7 mouse cellular contexts compared by ENCODE assay signal in the genomic region with DNA sequence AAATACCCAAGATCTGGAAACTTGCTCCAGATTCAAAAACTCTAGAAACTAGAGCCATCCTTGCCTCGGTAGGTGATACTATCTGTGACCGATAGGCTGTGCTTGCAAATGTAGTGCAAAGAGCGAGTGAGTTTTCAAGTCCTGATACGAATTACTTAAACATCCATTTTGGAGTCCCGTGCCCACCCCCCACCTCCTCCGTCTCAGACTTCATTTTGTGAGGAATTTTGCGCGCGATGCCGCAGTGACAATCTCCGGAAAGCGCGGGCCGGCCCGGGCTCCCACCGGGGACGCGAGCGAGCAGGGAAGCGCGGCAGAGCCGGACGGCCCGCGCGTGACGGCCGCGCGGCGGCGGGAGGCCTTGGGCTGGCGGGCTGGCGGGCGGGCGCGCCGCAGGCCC. TPM values are rescaled to one million over a fixed set of nuclear protein-coding genes. Genes with fewer than 3 reads are reported as not detected.
A peak's percentile ranks its signal among the peaks of the same experiment; 100 is the strongest.
DNase-seq lines count a peak whose midpoint lies in the region; ATAC-seq and TF ChIP-seq lines count a peak whose summit lies in the region.

No protein-coding gene starts in this region.

- peaks cover 65% of the 10 kb centered on the region for H3K79me2 ChIP-seq in C2C12 (ENCODE audit: control insufficient read depth, insufficient read depth)

- H3K79me3 ChIP-seq in C2C12 (ENCODE audit: low read depth): peaks cover 51% of the 10 kb centered on the region

- 0% methylated on average over 35 of the region's 38 CpGs for WGBS in heart, embryonic 15.5 days
- WGBS in limb, embryonic 13.5 days: under 1% methylated on average over 38 of the region's 38 CpGs

- H3K4me3 ChIP-seq in C2C12 (ENCODE audit: insufficient read depth, poor library complexity, severe bottlenecking): peak overlapping the region; percentile 94
- H3K4me3 ChIP-seq in heart, embryonic 15.5 days: peak overlapping the region; percentile 100
- peak overlapping the region; percentile 73 for H3K4me3 ChIP-seq in limb, embryonic 13.5 days

- peaks cover 25% of the 10 kb centered on the region for H3K4me1 ChIP-seq in heart, embryonic 15.5 days (replicated peaks)
- H3K4me1 ChIP-seq in limb, embryonic 13.5 days: peaks cover 32% of the 10 kb centered on the region

- H3K9me3 ChIP-seq in heart, embryonic 15.5 days (replicated peaks): no peaks in the 10 kb centered on the region
- no peaks in the 10 kb centered on the region for H3K9me3 ChIP-seq in limb, embryonic 13.5 days

- ATAC-seq in heart, embryonic 15.5 days (replicated peaks; ENCODE audit: insufficient number of reproducible peaks, insufficient read depth, low FRiP score, low read depth): no peak; the same call in none of the 2 replicates
- ATAC-seq in limb, embryonic 13.5 days (ENCODE audit: low FRiP score, low read depth): no peak; the same call in 1 of the 2 replicates

- H3ac ChIP-seq in C2C12 (ENCODE audit: control insufficient read depth, insufficient read length, low read depth): peak overlapping the region; percentile 89

- H3K36me3 ChIP-seq in C2C12 (ENCODE audit: control insufficient read depth, insufficient read depth): peaks cover 30% of the 10 kb centered on the region
- H3K36me3 ChIP-seq in heart, embryonic 15.5 days: 0 out of 2 replicates have a peak, but pooled peaks cover 3% of the 10 kb centered on the region
- H3K36me3 ChIP-seq in limb, embryonic 13.5 days: peaks cover 7% of the 10 kb centered on the region; the same call in 1 of the 2 replicates

- peak overlapping the region; percentile 100 for H3K27ac ChIP-seq in heart, embryonic 15.5 days
- peak overlapping the region; percentile 100 for H3K27ac ChIP-seq in limb, embryonic 13.5 days

- DNase-seq in 416B (ENCODE audit: low read depth): peak; percentile 86
- peak; percentile 62 for DNase-seq in c-Kit-positive CD71-positive TER-119-positive erythroid progenitor cells, embryonic 14.5 days (ENCODE audit: low spot score)
- DNase-seq in natural killer cell, adult 2 months (ENCODE audit: low spot score in 2 of 2): peak; percentile 60 to 74
- no peak for DNase-seq in adrenal gland, adult (ENCODE audit: inconsistent age in 2 of 2, low spot score in 1 of 2)

- peak overlapping the region; percentile 62 for H3K4me2 ChIP-seq in heart, embryonic 15.5 days
- peak overlapping the region; percentile 75 for H3K4me2 ChIP-seq in limb, embryonic 13.5 days (replicated peaks)

- H3K27me3 ChIP-seq in C2C12 (ENCODE audit: control insufficient read depth, insufficient read depth, insufficient read length): no peaks in the 10 kb centered on the region
- no peaks in the 10 kb centered on the region for H3K27me3 ChIP-seq in heart, embryonic 15.5 days
- no peaks in the 10 kb centered on the region for H3K27me3 ChIP-seq in limb, embryonic 13.5 days

- no peak for TF ChIP-seq CTCF in C2C12 (IDR thresholded peaks at IDR 0.05; ENCODE audit: control insufficient read depth, insufficient read depth, insufficient read length)

- peak overlapping the region; percentile 99 for H3K9ac ChIP-seq in heart, embryonic 15.5 days
- H3K9ac ChIP-seq in limb, embryonic 13.5 days: peak overlapping the region; percentile 100

TF ChIP-seq in C2C12, 6 proteins besides CTCF, POLR2A, EP300 and RAD21:
- TF ChIP-seq MYOD1 (IDR thresholded peaks at IDR 0.05; ENCODE audit: control insufficient read depth, insufficient read length, low read depth) (no peak), MAX (IDR thresholded peaks at IDR 0.05) (no peak), MYOG (IDR thresholded peaks at IDR 0.05; ENCODE audit: control insufficient read depth, extremely low read depth, insufficient read length) (no peak), FOSL1 (IDR thresholded peaks at IDR 0.05; ENCODE audit: insufficient read depth, low read length, poor library complexity, severe bottlenecking) (no peak), USF1 (IDR thresholded peaks at IDR 0.05; ENCODE audit: low read depth) (no peak), CEBPB (IDR thresholded peaks at IDR 0.05; ENCODE audit: low read depth) (no peak)

RNA-seq across cellular contexts. Expression of gene Sp3, which starts 1.8 kb away (rescaled TPM):
- 8.8 TPM for polyA plus RNA-seq in C2C12 (2012; fragmentation: generic; extraction: Trizol)
- 31.3 and 35.5 TPM in 2 replicates for polyA plus RNA-seq in heart, embryonic 15.5 days (2015; fragmentation: Nextera tagmentation; extraction: Ambion mirVana)
- 64.1 and 65.4 TPM in 2 replicates for polyA plus RNA-seq in limb, embryonic 13.5 days (2015; fragmentation: Nextera tagmentation; extraction: Ambion mirVana)

RNA-seq across cellular contexts. Expression of gene Gm11084, which starts 8.0 kb away (rescaled TPM):
- polyA plus RNA-seq in C2C12 (2012; fragmentation: generic; extraction: Trizol): not detected
- not detected in 2 replicates for polyA plus RNA-seq in heart, embryonic 15.5 days (2015; fragmentation: Nextera tagmentation; extraction: Ambion mirVana)
- not detected in 2 replicates for polyA plus RNA-seq in limb, embryonic 13.5 days (2015; fragmentation: Nextera tagmentation; extraction: Ambion mirVana)

Comparison
In these comparisons a context has a peak if more than half of its experiments do, and no peak if none do; other contexts are left out.
1. DNase-seq: peak in 416B (single experiment), c-Kit-positive CD71-positive TER-119-positive erythroid progenitor cells, embryonic 14.5 days (single experiment) and natural killer cell, adult 2 months (2 of 2); none in adrenal gland, adult (0 of 2).
2. Peak in every context shown above with its lines, with median percentiles within 50 percentile points of each other: H3K4me3 ChIP-seq.